Mouse (Mus musculus): ENCODE data around the gene Sox6.

Sox6 gene

GRCm38 (mm10) chr7:115984076-115984475, 54.5 kb downstream of the Sox6 start:
- DNase-seq, result no peak

DNA sequence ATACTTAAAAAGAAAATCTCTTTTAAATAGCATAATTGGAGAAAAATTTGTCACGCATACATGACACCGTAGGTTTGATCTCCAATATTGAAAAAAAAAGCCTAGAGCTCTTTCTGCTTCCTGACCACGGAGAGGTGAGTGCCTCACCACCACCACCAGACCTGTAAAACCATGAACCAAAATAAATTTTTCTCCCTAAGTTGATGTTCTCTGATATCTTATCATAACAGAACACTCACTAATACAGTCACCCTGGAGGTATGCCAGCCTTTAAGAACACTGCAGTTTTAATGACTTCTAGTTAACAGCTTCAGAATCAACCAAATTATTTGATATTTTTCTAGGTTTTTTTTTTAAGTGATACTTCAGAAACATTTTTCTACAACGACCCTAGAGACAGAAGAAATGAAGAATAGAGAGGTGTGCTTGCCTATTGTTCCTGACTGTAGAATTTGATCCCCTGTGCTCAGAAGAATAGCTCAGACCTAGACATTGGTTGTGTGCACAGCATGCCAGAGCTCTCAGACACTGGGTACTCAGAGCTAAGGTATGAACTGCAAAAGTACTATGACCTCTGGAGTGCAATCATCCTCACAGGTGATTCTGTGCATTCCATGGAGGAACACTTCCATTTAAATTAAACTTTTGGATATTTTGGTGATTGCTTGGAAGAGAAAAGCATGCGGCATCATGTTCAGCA, 58.6 kb downstream of the Sox6 start:
- DNase-seq, result no peak

DNA sequence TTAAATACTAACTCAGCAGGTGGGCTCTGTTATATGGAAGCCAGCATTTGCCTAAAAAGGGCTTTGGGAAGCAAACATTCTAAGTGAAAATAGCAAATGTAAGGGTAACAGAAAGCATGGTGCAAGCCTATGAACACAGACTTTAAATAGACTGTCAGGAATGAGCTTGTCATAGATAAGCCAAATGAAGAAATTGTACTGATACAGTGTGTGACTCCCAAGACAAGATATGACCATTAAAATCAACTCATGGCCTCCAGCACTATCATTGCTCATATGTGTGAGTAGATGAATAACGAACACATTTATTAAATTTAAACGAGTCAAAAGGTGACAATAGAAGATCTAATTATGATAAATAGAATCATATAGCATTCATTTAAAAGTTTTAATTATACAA, 64.1 kb downstream of the Sox6 start:
- DNase-seq, result no peak

DNA sequence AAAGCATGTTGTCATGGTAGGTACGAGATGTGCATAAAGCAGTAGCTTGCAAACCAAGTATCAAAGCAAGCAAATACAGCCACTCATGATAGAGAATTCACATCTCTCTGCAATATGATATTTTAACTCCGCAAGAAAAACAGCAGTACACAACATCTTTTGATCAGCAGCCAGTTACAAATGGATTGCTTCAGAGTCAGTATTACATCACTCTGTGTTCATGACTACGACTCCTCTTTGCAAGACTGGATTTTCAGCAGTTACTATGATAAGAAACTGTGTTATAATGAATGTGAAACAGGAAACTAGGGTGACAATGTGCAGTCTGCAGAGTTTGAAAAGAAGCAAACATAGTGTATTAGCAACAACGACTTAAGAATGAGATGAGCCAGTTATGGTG, 71.4 kb downstream of the Sox6 start:
- DNase-seq, result no peak

GRCm38 (mm10) chr7:115966181-115966580, 72.4 kb downstream of the Sox6 start:
- DNase-seq, result peak; percentile 6

DNA sequence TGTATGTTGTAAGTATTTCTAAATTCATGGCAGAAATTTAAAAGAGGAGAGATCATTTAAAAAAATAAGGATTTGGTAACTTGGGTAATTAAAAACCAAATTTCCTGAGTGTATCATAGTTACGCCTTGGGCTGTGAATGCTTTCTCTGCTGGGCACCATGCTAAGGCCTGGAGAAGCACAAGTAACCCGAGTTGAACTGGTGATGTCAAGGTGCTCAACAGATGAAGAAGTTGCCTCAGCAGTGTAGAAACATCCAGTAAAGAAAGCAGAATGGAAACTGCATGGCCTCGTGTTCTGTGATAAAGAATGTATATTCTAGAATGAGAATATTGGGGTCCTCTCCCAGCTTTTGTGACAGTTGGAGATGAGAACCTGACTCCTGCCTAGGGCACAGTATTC, 85.5 kb downstream of the Sox6 start:
- DNase-seq, result no peak

DNA sequence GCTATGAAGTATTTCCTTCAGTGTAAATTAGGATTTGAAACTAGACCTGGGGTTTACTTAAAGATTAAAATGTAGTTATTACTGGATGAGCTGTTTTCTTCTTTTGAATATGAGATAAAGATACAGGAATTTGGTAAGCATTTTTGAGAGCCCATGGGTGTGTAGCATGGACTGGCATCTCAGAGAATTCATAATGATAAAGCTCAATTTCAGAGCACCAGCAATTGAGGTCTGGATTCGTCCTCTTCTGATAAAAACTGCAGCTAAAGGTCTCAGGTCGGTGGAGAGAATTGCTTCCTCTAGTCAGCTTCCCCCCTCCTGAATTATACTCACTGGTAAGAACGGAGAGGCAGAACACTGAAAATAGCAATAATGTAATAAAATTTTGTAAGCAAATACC, 86.4 kb downstream of the Sox6 start:
- no peak for DNase-seq

- no peak for DNase-seq
Observed at GRCm38 (mm10) chr7:115951689-115952088, 86.9 kb downstream of the Sox6 start.

DNA sequence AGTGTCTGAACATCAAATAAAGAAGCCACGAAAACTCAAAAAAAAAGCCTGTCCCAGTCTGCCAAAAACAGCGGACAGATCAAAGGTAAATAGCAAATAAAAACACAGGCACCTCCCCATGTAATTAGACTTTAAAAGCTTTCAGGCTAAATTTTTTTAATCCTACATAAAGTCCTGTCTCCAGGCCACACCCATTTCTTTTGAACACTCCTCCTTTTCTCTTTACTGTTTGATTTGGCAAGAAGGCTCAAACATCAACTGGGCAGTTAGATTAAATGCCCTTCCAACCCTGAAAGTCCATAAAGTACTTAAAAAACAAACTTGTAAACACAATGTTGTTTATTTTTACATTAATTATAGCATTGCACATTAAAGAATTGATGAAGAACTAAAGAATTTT, 90.7 kb downstream of the Sox6 start:
- DNase-seq, result no peak

- DNase-seq, result no peak
Observed at GRCm38 (mm10) chr7:115946559-115946958, 92.0 kb downstream of the Sox6 start.

- DNase-seq, result no peak
Observed at GRCm38 (mm10) chr7:115945516-115945915, 93.1 kb downstream of the Sox6 start.

GRCm38 (mm10) chr7:115944250-115944649, 94.3 kb downstream of the Sox6 start:
- no peak for DNase-seq

GRCm38 (mm10) chr7:115941766-115942165, 96.8 kb downstream of the Sox6 start:
- no peak for DNase-seq

GRCm38 (mm10) chr7:115939292-115939691, 99.3 kb downstream of the Sox6 start:
- no peak for DNase-seq

GRCm38 (mm10) chr7:115936908-115937307, 101.7 kb downstream of the Sox6 start:
- no peak for DNase-seq

DNA sequence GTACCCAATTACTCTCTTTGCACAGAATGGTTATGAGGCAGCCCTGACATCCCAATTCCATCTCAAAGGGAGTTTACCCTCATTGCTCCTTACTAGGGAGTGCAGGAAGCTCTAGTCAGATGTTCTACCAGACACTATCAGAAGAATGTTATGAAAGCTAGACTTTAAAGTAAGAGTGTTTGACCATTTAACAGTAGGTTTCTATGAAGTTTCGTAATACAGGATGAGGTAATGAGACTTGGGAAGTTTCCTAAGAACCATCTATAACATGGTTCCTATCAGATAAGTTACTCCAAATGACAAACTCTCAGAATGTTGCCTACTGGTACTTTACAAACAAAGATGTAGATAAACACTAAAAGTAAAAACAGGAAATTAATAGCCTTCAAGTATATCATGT, 123.3 kb downstream of the Sox6 start:
- no peak for DNase-seq

- DNase-seq, result no peak
Observed at GRCm38 (mm10) chr7:115910313-115910712, 128.3 kb downstream of the Sox6 start.

DNA sequence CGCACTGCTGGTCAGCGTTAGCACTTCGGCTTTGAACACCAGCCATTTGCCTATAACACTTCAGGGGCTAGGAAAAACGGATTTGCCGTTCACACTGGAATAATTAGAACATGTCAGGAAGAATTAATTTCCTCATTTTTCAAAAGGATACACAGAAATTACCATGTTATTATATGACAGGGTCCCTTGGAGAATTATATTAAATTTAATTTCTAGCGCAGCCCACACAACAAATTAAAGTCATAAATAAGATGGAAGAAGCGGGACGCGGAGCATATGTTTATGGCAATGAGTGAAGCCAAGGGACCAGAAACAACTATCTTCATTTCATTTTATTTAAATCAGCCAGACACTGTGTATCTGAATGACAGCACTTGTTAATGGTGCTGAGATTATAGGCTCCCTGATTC, 133.8 kb downstream of the Sox6 start:
- no peak for DNase-seq

- no peak for DNase-seq
Observed at GRCm38 (mm10) chr7:115903931-115904797, 134.4 kb downstream of the Sox6 start.

DNA sequence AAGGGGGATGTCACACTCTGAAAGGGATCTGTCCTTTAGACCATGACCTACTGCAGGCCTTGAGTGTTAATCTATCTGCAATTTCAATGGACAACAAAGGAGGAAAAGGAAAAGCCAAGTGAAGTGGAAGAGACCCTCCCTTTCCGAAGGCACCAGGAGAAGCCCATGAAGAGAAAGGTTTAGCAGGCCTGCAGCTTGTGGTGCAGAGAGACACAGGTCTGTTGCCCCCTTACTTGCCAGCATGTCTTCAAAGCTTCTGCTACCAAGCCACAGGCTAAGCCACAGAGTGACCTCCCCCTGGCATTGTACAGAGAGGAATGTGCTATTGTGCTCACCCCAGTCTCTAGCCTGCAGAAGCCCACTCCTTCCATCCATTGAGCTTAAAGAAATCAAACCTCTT, 135.2 kb downstream of the Sox6 start:
- no peak for DNase-seq

- DNase-seq, result no peak
Observed at GRCm38 (mm10) chr7:115895831-115896230, 142.8 kb downstream of the Sox6 start.

DNA sequence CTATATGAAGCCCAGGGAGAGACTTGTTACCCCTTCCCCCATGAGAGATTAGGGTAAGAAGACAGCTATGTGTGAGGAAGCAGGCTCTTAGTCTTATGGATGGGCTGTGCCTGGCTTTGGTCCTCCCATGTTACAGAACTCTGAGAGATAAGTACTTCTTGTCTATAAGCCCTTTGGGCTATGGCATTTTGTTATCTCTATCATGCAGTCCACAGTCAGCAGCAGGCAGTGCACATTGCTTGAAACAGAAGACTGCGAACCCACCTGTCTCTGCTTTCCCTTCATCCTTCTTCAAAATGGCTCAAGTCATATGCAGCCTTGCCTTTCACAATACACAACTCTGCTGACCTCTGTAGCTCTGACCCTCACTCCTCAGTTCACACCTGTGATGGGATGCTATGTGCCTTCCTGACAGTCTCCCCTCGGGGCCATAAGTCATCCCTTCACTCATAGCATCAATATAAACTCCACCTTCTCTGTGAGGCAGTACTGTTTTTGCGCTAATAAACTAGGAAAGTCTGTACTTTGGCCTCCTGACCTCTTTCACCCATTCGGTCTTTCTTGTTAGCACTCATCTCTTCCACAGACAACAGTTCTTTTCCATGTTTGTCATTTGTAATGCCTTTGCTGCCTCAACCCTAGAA, 143.4 kb downstream of the Sox6 start:
- no peak for DNase-seq

DNA sequence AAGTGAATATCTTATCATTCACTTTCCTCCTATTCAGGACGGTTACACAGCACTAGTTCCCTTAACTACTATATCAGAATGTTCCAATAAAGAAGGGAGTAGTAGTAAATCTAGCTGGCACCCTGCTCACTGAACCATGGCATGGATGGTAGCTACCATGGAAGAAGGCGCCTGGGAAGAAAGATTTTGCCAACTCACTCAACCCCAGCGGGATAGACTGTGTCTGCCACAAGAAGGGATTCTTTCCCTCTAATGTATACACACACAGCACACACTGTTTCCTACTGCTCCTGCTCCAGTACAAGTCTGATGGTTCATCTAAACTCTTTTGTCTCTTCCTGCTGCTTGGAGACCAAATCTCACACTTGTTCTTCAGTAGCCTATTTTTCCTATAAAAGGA, 147.1 kb downstream of the Sox6 start:
- no peak for DNase-seq

GRCm38 (mm10) chr7:115889926-115890325, 148.7 kb downstream of the Sox6 start:
- no peak for DNase-seq

All from right cerebral cortex, postnatal 4 days (tissue).